Mouse (Mus musculus): ENCODE data around the gene Eif4a2.
A peak's percentile ranks its signal among the peaks of the same experiment; 100 is the strongest.

Eif4a2 gene

DNA sequence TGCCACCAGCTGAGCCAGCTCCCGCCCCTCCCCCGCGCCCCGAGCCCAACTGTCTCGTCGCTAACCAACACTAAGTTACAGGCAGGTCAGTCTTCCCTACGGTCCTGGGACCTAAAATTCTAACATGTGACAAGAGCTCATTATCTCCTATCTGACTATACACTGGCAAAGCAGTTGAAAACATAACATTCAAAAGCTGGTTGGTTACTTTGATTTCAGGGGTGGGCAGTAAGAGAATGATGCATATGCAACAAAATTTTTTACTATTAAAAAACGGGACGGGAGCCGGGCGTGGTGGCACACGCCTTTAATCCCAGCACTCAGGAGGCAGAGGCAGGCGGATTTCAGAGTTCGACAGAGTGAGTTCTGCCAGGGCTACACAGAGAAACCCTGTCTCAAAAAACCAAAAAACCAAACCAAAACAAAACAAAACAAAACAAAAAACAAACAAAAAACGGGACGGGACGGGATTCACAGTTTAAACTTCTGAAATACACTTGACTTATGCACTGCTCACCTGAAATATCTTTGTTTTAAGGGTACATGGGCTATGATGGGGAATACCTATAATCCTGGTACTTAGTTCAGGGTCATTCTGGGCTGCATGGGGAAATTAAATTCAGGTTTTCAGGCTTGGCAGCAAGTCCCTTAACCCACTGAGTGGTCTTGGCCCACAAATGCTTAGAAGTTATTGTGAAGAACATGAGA is 4.1 kb upstream of the Eif4a2 start:
- DNase-seq (ENCODE audit: inconsistent age in 2 of 2, low spot score in 1 of 2) = no peak

GRCm38 (mm10) chr16:23103841-23104240 is 3.4 kb upstream of the Eif4a2 start:
- no peak for DNase-seq (ENCODE audit: inconsistent age in 2 of 2, low spot score in 1 of 2)

GRCm38 (mm10) chr16:23106121-23106520 is 1.1 kb upstream of the Eif4a2 start:
- no peak for DNase-seq (ENCODE audit: inconsistent age in 2 of 2, low spot score in 1 of 2)

- DNase-seq (ENCODE audit: inconsistent age in 2 of 2, low spot score in 1 of 2) = peak; percentile 90 to 96
These were observed 909 bp downstream of the Eif4a2 start for GRCm38 (mm10) chr16:23107946-23108759.

- peak in 1 of 2 experiments; percentile 53 for DNase-seq (ENCODE audit: inconsistent age in 2 of 2, low spot score in 1 of 2)
These were observed 1.7 kb downstream of the Eif4a2 start for GRCm38 (mm10) chr16:23108943-23109342.

GRCm38 (mm10) chr16:23109350-23110280 is 2.4 kb downstream of the Eif4a2 start:
- no peak for DNase-seq (ENCODE audit: inconsistent age in 2 of 2, low spot score in 1 of 2)

- no peak for DNase-seq (ENCODE audit: inconsistent age in 2 of 2, low spot score in 1 of 2)
These were observed 5.1 kb downstream of the Eif4a2 start for GRCm38 (mm10) chr16:23112348-23112747.

DNA sequence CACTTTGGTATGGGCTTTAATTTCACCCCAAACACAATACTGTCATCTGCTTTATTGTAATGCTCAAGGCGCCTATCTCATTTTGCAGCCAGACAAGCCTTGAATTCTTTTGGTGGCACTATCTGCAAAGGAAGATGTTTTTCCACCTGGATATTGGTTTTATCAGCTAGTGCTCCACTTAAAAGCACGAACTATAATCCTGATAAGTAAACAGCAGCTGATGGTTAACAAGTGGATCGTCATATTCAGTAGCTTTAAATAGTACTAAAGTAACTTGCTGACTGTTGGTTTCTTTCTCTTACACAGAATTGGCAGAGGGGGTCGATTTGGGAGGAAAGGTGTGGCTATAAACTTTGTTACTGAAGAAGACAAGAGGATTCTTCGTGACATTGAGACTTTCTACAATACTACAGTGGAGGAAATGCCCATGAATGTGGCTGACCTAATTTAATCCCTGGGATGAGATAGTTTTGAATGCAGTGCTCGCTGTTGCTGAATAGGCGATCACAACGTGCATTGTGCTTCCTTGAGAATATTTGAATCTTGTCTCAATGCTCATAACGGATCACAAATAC is 5.7 kb downstream of the Eif4a2 start:
- no peak for DNase-seq (ENCODE audit: inconsistent age in 2 of 2, low spot score in 1 of 2)

DNA sequence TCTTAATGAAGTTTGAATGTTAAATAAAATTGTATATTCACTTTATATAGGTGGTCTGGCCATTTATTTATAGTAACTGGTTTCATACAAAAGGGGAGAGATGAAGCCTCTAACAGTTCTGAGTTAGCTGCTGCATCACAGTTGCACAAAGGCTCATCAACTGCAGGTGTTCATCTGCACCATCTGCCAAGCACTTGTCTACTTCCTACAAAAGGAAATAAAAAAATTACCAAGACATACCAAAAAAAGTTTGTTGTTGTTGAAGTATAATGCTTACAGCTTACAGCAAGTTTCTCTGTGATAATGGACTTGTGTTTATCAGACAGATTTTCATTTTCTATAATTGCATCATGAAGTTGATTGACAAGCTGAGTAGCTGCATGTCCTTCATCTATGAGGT is 6.7 kb downstream of the Eif4a2 start:
- DNase-seq (ENCODE audit: inconsistent age in 2 of 2, low spot score in 1 of 2) = no peak

DNA sequence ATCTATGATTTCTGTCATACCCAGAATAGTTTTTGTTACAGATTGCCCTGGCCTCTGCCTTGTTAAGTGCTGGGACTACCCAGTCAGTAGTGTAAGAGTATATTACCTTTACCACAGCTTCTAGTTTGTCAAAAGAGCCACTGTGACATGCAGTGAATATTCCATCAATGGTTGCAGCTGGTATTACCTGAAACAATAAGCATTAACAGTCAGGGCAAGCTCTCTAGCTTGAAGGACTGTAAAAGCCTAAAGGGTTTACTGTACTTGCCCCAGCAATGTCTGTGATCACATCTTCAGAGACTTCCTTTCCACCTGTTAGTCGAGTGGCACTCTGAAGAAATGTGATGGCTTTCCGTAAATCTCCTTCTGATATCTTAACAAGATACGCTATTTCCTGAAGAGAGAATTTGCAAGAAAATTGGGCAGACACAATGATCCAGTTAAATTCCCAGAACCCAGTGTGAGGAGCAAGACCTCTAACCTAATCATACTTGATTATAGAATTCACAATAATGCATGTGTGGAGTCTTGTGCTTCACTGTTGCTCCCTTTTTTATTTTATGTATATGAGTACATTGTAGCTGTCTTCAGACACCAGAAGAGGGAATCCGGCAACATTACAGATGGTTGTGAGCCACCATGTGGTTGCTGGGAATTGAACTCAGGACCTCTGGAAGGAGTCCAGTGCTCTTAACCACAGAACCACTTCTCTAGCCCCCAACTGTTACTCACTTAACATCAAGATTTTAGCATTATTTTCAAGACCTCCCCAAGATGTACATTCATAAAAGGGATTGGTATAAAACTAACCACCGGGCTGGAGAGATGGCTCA is 7.3 kb downstream of the Eif4a2 start:
- peak in 1 of 2 experiments; percentile 44 for DNase-seq (ENCODE audit: inconsistent age in 2 of 2, low spot score in 1 of 2)

DNA sequence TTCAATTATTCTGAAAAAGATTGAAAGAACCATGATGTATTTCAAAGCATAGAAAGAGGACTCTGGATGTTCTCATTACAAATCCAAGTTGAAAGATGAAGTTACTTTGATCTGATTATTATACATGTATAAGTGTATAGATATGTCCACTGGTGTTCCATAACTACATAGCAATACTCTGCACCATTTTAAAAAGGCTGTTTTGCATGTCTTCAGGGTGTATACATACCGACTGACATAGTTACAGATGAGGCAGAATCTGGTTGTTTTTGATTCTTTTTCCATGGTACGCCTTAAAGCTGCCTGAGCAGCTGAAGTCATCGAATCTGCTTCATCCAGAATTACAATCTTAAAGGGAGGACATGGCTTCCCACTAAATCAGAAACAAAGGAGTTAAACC is 8.2 kb downstream of the Eif4a2 start:
- no peak for DNase-seq (ENCODE audit: inconsistent age in 2 of 2, low spot score in 1 of 2)

DNA sequence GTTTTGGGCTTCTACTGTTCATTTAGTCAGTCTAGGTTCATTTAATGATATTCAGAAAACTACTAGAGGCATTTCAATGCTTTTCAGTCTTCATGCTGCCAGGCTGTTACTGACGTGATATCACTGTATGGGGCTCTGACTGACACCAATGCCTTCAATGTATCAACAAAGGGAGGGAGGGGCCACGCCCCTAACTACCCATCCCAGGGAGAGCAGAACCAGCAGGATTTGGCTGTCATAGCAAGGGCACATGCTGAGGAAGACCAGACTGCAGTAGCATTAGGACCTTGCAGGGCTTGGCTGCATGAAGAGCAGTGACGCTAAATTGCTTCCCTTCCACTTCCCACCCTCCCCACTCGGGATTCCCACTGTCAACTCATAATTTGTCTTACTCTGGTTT is 9.9 kb downstream of the Eif4a2 start:
- no peak for DNase-seq (ENCODE audit: inconsistent age in 2 of 2, low spot score in 1 of 2)

- no peak for DNase-seq (ENCODE audit: inconsistent age in 2 of 2, low spot score in 1 of 2)
These were observed 15.2 kb downstream of the Eif4a2 start for GRCm38 (mm10) chr16:23122446-23122845.

DNA sequence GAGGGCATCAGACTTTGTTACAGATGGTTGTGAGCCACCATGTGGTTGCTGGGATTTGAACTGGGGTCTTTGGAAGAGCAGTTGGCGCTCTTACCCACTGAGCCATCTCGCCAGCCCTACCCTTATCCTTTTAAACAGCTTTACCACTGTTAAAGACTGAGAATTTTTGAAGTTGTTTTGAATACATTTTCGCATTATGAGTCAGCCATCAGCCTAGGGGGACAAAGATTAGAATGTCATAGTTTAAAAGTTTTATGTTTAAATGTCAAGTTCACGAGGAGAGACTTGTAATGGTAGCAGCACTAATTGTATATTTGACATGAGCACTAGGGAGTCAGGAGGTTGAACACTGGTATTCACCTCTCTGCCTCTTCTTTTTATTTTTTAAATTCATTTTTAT is 15.9 kb downstream of the Eif4a2 start:
- DNase-seq (ENCODE audit: inconsistent age in 2 of 2, low spot score in 1 of 2) = no peak

DNA sequence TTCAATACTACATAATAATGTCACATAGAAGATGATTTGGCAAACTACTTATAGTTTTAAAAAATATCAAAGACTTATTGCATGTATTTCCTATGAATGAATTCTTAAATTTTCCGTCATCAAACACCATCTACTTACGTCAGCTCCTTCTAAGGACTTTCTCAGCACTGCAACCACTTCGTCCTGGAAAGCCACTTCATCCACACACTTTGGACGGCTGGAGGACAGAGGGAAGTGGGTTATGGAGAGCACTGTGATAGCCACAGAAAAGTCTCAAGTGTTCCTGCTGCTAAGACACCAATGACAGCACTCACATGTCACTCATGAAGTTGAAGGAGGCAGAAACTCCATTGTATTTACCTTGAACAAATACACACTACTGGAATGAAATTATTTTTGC is 17.2 kb downstream of the Eif4a2 start:
- DNase-seq (ENCODE audit: inconsistent age in 2 of 2, low spot score in 1 of 2) = no peak

DNA sequence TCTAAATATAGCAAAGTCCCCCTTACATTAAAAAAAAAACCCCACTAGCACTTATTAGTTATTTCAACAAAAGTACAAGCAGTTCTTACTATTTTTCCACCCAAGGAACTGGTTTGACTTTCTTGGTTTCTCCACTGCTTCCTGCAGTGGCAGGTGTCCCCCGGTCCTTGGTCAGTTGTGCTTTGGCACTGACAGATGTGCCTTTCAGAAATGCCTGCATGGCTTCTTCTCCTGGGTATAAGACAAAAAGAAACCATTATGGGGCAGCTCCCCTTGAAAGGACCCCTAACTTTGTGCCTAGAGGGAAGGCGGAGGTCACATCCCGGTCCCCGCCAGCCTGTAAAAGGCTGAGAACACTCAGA is 20.0 kb downstream of the Eif4a2 start:
- no peak for DNase-seq (ENCODE audit: inconsistent age in 2 of 2, low spot score in 1 of 2)

DNA sequence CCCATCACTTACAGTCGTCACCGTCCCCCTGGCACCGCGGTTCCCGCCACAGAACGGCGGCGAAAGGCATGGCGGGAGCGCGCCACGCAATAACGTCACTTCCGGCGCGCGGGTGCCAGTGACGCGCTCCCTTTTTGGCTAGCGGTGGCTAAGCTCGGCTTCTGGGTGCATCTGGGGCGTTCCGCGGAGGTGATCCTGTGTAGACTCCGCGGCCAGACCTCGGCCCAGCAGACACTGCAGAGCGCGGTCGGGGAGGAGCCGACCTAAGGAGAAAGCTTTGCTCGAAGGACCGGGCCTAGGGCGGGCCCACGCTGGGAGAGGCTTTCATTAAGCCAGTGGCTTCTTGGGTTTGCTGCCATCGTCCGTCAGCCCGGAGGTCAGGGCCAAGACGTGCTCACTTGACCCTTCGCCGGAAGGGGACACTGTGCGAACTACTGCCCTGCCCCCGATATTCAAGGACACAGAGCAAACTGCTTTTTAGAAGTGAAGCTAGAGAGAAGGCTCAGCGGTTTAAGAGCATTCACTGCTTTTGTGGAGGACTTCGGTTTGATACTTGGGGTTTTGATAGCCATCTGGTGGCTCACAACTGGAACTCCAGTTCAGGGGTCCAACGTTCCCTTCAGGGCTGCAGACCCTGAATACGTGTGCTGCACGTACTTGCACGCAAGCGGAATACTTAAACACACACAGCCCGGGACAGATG is 20.6 kb downstream of the Eif4a2 start, which contains the start of gene Rfc4:
Gene Rfc4, minus strand, starts transcription at position 65 of the 703 bp plus-strand sequence.
- peak; percentile 93 to 98 for DNase-seq (ENCODE audit: inconsistent age in 2 of 2, low spot score in 1 of 2)

GRCm38 (mm10) chr16:23130303-23130702 is 23.1 kb downstream of the Eif4a2 start:
- DNase-seq (ENCODE audit: inconsistent age in 2 of 2, low spot score in 1 of 2) = no peak

GRCm38 (mm10) chr16:23132336-23132735 is 25.1 kb downstream of the Eif4a2 start:
- DNase-seq (ENCODE audit: inconsistent age in 2 of 2, low spot score in 1 of 2) = no peak

All from adrenal gland, adult (tissue).